Mouse (Mus musculus): Measurements from ENCODE around the gene Gm13277.
"Not testable (repeated sequence)": the region's sequence is repeated elsewhere in the genome, so short reads cannot be mapped to it uniquely, and the experiment has no call there.

Gene Gm13277

GRCm38 (mm10) chr4:88785409-88785808 lies 3.0 kb upstream of the Gm13277 start, which contains the start of gene Gm13276:
TSS of gene Gm13276 (plus strand) at chr4:88785709.
- DNase-seq (ENCODE audit: inconsistent ontology term): not testable (repeated sequence)

GRCm38 (mm10) chr4:88791250-88791649 lies 2.8 kb downstream of the Gm13277 start, which contains the start of gene Gm13278:
TSS of gene Gm13278 (plus strand) at chr4:88791550.
- DNase-seq (ENCODE audit: inconsistent ontology term): not testable (repeated sequence)

GRCm38 (mm10) chr4:88793936-88794675 lies 5.7 kb downstream of the Gm13277 start, which contains the start of gene Gm13275:
TSS of gene Gm13275 (plus strand) at chr4:88794487.
- not testable (repeated sequence) for DNase-seq (ENCODE audit: inconsistent ontology term)

GRCm38 (mm10) chr4:88797097-88797496 lies 8.7 kb downstream of the Gm13277 start, which contains the start of gene Gm13279:
TSS of gene Gm13279 (plus strand) at chr4:88797397.
- DNase-seq (ENCODE audit: inconsistent ontology term): not testable (repeated sequence)

- not testable (repeated sequence) for DNase-seq (ENCODE audit: inconsistent ontology term)
These were observed 10.9 kb downstream of the Gm13277 start, which contains the start of gene Gm13285 for GRCm38 (mm10) chr4:88799365-88799764. TSS of gene Gm13285 (plus strand) at chr4:88799665.

GRCm38 (mm10) chr4:88802954-88803353 lies 14.5 kb downstream of the Gm13277 start, which contains the start of gene Gm13287:
TSS of gene Gm13287 (plus strand) at chr4:88803254.
- DNase-seq (ENCODE audit: inconsistent ontology term): not testable (repeated sequence)

- DNase-seq (ENCODE audit: inconsistent ontology term): not testable (repeated sequence)
These were observed 16.8 kb downstream of the Gm13277 start, which contains the start of gene Gm13288 for GRCm38 (mm10) chr4:88805231-88805630. TSS of gene Gm13288 (plus strand) at chr4:88805531.

GRCm38 (mm10) chr4:88805761-88806160 lies 17.3 kb downstream of the Gm13277 start:
- not testable (repeated sequence) for DNase-seq (ENCODE audit: inconsistent ontology term)

- no peak for DNase-seq (ENCODE audit: inconsistent ontology term)
These were observed 27.5 kb downstream of the Gm13277 start, which contains the start of gene Ifna7 for GRCm38 (mm10) chr4:88815928-88816327. TSS of gene Ifna7 (plus strand) at chr4:88816228.

GRCm38 (mm10) chr4:88819659-88820058 lies 31.2 kb downstream of the Gm13277 start, which contains the start of gene Ifna11:
TSS of gene Ifna11 (plus strand) at chr4:88819959.
- DNase-seq (ENCODE audit: inconsistent ontology term): no peak

- DNase-seq (ENCODE audit: inconsistent ontology term): no peak
These were observed 34.6 kb downstream of the Gm13277 start for GRCm38 (mm10) chr4:88822995-88823394.

GRCm38 (mm10) chr4:88827116-88827515 lies 38.7 kb downstream of the Gm13277 start, which contains the start of gene Ifna6:
TSS of gene Ifna6 (plus strand) at chr4:88827416.
- not testable (repeated sequence) for DNase-seq (ENCODE audit: inconsistent ontology term)

GRCm38 (mm10) chr4:88830523-88830922 lies 42.1 kb downstream of the Gm13277 start:
- DNase-seq (ENCODE audit: inconsistent ontology term): no peak

GRCm38 (mm10) chr4:88835225-88835624 lies 46.8 kb downstream of the Gm13277 start, which contains the start of gene Ifna5:
TSS of gene Ifna5 (plus strand) at chr4:88835525.
- not testable (repeated sequence) for DNase-seq (ENCODE audit: inconsistent ontology term)

All from Muller cell, postnatal 12 days (primary cell).